Mouse (Mus musculus): ENCODE measurements around the gene Mrpl28. TPM values are rescaled to one million over a fixed set of nuclear protein-coding genes. Genes with fewer than 3 reads are reported as not detected.

Mrpl28 gene
- total and polyA plus RNA-seq, 3 experiments = 40.2 to 326 (median 55.7) TPM

DNA sequence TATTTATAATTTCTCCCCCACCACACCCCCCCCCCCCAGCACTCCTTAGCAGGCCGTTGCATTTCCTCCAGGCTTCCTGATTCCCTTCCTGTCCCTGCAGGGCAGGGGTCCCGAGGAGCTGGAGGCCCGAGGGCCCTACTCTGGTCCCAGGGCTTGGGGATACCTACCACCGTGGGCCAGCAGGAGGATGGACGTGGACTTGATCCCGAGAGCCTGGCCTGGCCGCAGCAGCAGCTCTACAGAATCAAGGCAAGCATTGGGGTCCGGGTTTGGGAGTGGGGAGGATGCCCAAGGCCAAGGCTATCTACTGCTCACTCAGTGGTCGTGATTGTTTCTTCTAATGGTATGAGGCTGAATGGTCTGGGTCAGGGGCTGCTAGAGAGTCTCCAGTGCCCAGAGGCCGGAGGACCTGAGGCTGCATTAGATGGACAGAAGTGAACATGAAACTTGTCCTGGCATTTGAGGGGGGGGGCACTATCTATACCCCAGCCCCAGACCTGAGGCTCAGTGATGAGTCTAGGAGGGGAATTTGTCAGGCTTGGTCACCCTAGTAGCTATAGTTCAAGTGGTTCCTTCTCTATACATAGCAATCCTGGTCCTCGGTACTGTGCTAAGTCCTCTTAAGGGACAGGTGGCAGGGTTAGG, 13.9 kb downstream of the Mrpl28 start:
- no peak for TF ChIP-seq GATA2 (IDR thresholded peaks at IDR 0.05; ENCODE audit: borderline replicate concordance, low read depth, low read length)
- TF ChIP-seq TAL1 (conservative IDR thresholded peaks at IDR 0.05; ENCODE audit: low read depth, low read length) = no peak
- TF ChIP-seq GATA1 (IDR thresholded peaks at IDR 0.05; ENCODE audit: borderline replicate concordance, low read length) = no peak
- TF ChIP-seq POLR2AphosphoS5 (IDR thresholded peaks at IDR 0.05; ENCODE audit: insufficient replicate concordance, low read depth, low read length) = no peak
- TF ChIP-seq CTCF (IDR thresholded peaks at IDR 0.05; ENCODE audit: low read depth, low read length) = no peak
- ATAC-seq (ENCODE audit: extremely low read depth, insufficient number of reproducible peaks, low FRiP score, poor library complexity, severe bottlenecking) (no peak), DNase-seq (ENCODE audit: low spot score) (no peak)
- peaks cover 43% of the 10 kb centered on the region for H3K4me1 ChIP-seq (ENCODE audit: insufficient read depth, low read depth, low read length)
- no peak overlapping the region; the same call in 1 of the 2 replicates for H3K4me3 ChIP-seq (ENCODE audit: low read depth, low read length)
- H3K9me3 ChIP-seq (replicated peaks) = no peaks in the 10 kb centered on the region
- H3K36me3 ChIP-seq (replicated peaks) = peaks cover 47% of the 10 kb centered on the region
- H3K27me3 ChIP-seq (ENCODE audit: insufficient read depth, low read length) = no peaks in the 10 kb centered on the region

- Histone ChIP-seq H3K27me3 (ENCODE audit: insufficient read depth, low read length) (no peaks in the 10 kb centered on the region), H3K36me3 (replicated peaks) (peaks cover 47% of the 10 kb centered on the region), H3K4me1 (ENCODE audit: insufficient read depth, low read depth, low read length) (peaks cover 44% of the 10 kb centered on the region), H3K4me3 (ENCODE audit: low read depth, low read length) (peak overlapping the region; percentile 88), H3K9me3 (replicated peaks) (no peaks in the 10 kb centered on the region)
- DNase-seq (ENCODE audit: low spot score) = no peak
- ATAC-seq (ENCODE audit: extremely low read depth, insufficient number of reproducible peaks, low FRiP score, poor library complexity, severe bottlenecking) = no peak
- TF ChIP-seq GATA1 (IDR thresholded peaks at IDR 0.05; ENCODE audit: borderline replicate concordance, low read length) (no peak), GATA2 (IDR thresholded peaks at IDR 0.05; ENCODE audit: borderline replicate concordance, low read depth, low read length) (no peak), POLR2AphosphoS5 (IDR thresholded peaks at IDR 0.05; ENCODE audit: insufficient replicate concordance, low read depth, low read length) (no peak), CTCF (IDR thresholded peaks at IDR 0.05; ENCODE audit: low read depth, low read length) (no peak), TAL1 (conservative IDR thresholded peaks at IDR 0.05; ENCODE audit: low read depth, low read length) (no peak)
Measured at GRCm38 (mm10) chr17:26137751-26138130, 14.4 kb downstream of the Mrpl28 start.

- no peaks in the 10 kb centered on the region for H3K9me3 ChIP-seq (replicated peaks)
- peak; percentile 91 for ATAC-seq (ENCODE audit: extremely low read depth, insufficient number of reproducible peaks, low FRiP score, poor library complexity, severe bottlenecking)
- H3K4me3 ChIP-seq (ENCODE audit: low read depth, low read length) = peak within 1 kb of the TSS; percentile 88
- peaks cover 48% of the 10 kb centered on the region for H3K36me3 ChIP-seq (replicated peaks)
- no peak for TF ChIP-seq GATA2 (IDR thresholded peaks at IDR 0.05; ENCODE audit: borderline replicate concordance, low read depth, low read length)
- TF ChIP-seq GATA1 (IDR thresholded peaks at IDR 0.05; ENCODE audit: borderline replicate concordance, low read length) = no peak
- TF ChIP-seq POLR2AphosphoS5 (IDR thresholded peaks at IDR 0.05; ENCODE audit: insufficient replicate concordance, low read depth, low read length) = no peak
- no peak for TF ChIP-seq CTCF (IDR thresholded peaks at IDR 0.05; ENCODE audit: low read depth, low read length)
- no peak for TF ChIP-seq TAL1 (conservative IDR thresholded peaks at IDR 0.05; ENCODE audit: low read depth, low read length)
- H3K4me1 ChIP-seq (ENCODE audit: insufficient read depth, low read depth, low read length) = peaks cover 46% of the 10 kb centered on the region
- DNase-seq (ENCODE audit: low spot score) = peak; percentile 87
- no peaks in the 10 kb centered on the region for H3K27me3 ChIP-seq (ENCODE audit: insufficient read depth, low read length)
Measured at GRCm38 (mm10) chr17:26138239-26138836, 15.0 kb downstream of the Mrpl28 start, which contains the start of gene Axin1. Gene Axin1 (plus strand): TSS chr17:26138688.

GRCm38 (mm10) chr17:26138901-26139381, 15.6 kb downstream of the Mrpl28 start:
- no peak for ATAC-seq (ENCODE audit: extremely low read depth, insufficient number of reproducible peaks, low FRiP score, poor library complexity, severe bottlenecking)

DNA sequence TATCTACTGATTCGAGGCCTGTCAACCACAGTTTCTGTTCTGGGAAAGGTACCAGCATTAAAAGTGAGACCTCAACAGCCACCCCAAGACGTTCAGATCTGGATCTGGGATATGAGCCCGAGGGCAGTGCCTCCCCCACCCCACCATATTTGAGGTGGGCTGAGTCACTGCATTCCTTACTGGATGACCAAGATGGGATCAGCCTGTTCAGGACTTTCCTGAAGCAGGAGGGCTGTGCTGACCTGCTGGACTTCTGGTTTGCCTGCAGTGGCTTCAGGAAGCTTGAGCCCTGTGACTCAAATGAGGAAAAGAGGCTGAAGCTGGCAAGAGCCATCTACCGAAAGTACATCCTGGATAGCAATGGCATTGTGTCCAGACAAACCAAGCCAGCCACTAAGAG, 19.5 kb downstream of the Mrpl28 start:
- ATAC-seq (ENCODE audit: extremely low read depth, insufficient number of reproducible peaks, low FRiP score, poor library complexity, severe bottlenecking) = no peak
- H3K36me3 ChIP-seq (replicated peaks) = peaks cover 66% of the 10 kb centered on the region

More at GRCm38 (mm10) chr17:26138901-26139381, 15.6 kb downstream of the Mrpl28 start:
- peak overlapping the region; percentile 88 for H3K4me3 ChIP-seq (ENCODE audit: low read depth, low read length)
- H3K4me1 ChIP-seq (ENCODE audit: insufficient read depth, low read depth, low read length) = peaks cover 47% of the 10 kb centered on the region
- no peak for TF ChIP-seq GATA1 (IDR thresholded peaks at IDR 0.05; ENCODE audit: borderline replicate concordance, low read length)
- peak; percentile 28 for DNase-seq (ENCODE audit: low spot score)
- no peaks in the 10 kb centered on the region for H3K9me3 ChIP-seq (replicated peaks)
- H3K36me3 ChIP-seq (replicated peaks) = peaks cover 49% of the 10 kb centered on the region
- H3K27me3 ChIP-seq (ENCODE audit: insufficient read depth, low read length) = no peaks in the 10 kb centered on the region

DNA sequence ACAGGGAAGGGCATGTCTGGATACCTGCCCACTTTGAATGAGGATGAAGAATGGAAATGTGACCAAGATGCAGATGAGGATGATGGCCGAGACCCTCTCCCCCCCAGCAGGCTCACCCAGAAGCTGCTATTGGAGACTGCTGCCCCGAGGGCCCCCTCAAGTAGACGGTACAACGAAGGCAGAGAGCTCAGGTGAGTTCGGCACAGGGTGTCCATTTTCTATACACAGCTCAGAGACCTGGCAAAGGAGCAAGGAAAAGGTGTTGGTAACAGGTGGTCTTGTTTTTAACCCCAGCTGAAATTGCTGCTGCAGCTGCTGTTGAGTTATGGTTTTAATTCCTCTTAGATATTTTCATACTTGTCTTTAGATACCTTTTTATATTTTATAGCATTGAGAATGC, 20.1 kb downstream of the Mrpl28 start:
- no peaks in the 10 kb centered on the region for H3K27me3 ChIP-seq (ENCODE audit: insufficient read depth, low read length)
- H3K9me3 ChIP-seq (replicated peaks) = no peaks in the 10 kb centered on the region
- peaks cover 72% of the 10 kb centered on the region for H3K36me3 ChIP-seq (replicated peaks)
- no peak for DNase-seq (ENCODE audit: low spot score)
- no peak for ATAC-seq (ENCODE audit: extremely low read depth, insufficient number of reproducible peaks, low FRiP score, poor library complexity, severe bottlenecking)
- no peak overlapping the region for H3K4me3 ChIP-seq (ENCODE audit: low read depth, low read length)
- peaks cover 38% of the 10 kb centered on the region for H3K4me1 ChIP-seq (ENCODE audit: insufficient read depth, low read depth, low read length)
- TF ChIP-seq GATA2 (IDR thresholded peaks at IDR 0.05; ENCODE audit: borderline replicate concordance, low read depth, low read length) (no peak), TAL1 (conservative IDR thresholded peaks at IDR 0.05; ENCODE audit: low read depth, low read length) (no peak), GATA1 (IDR thresholded peaks at IDR 0.05; ENCODE audit: borderline replicate concordance, low read length) (no peak), CTCF (IDR thresholded peaks at IDR 0.05; ENCODE audit: low read depth, low read length) (no peak), POLR2AphosphoS5 (IDR thresholded peaks at IDR 0.05; ENCODE audit: insufficient replicate concordance, low read depth, low read length) (no peak)

More for the DNA sequence above, 19.5 kb downstream of the Mrpl28 start:
- Histone ChIP-seq H3K4me1 (ENCODE audit: insufficient read depth, low read depth, low read length) (peaks cover 43% of the 10 kb centered on the region), H3K27me3 (ENCODE audit: insufficient read depth, low read length) (no peaks in the 10 kb centered on the region), H3K9me3 (replicated peaks) (no peaks in the 10 kb centered on the region), H3K4me3 (ENCODE audit: low read depth, low read length) (no peak overlapping the region)
- no peak for DNase-seq (ENCODE audit: low spot score)
- TF ChIP-seq GATA2 (IDR thresholded peaks at IDR 0.05; ENCODE audit: borderline replicate concordance, low read depth, low read length) = no peak

Measured in G1E (cell line).